ENCODE assay signal across 8 mouse cellular contexts in the genomic region with DNA sequence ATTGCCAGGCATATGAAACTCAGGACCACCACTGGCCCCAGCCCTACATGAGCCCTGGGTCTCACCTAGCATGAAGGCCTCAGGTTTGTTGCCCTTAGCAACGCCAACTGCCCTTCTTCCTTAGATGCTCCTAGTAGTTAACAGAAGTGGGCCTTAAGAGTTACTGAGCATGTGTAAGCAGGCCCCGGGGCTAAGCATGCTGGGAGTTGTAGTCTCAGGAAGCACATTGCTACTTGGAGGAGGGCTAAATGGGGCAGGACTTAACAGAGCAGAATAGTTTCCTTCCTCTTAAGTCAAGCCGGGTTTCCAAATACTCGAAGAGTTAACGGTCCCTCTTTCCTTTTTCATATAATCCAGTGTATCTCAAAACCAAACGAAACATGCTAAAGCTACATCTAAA. TPM values are rescaled to one million over a fixed set of nuclear protein-coding genes. Genes with fewer than 3 reads are reported as not detected.
DNase-seq lines count a peak whose midpoint lies in the region; ATAC-seq and TF ChIP-seq lines count a peak whose summit lies in the region.

No protein-coding gene starts in this region.

- H3K4me3 ChIP-seq in heart, embryonic 14.5 days (ENCODE audit: control insufficient read depth in 1 of 2, insufficient read depth in 1 of 2, low read depth in 1 of 2, low read length in 2 of 2): peak overlapping the region in 1 of 2 experiments; percentile 84; a peak in 1 of 4 replicates
- no peak overlapping the region for H3K4me3 ChIP-seq in lung, embryonic 14.5 days (ENCODE audit: low read depth, low read length)

- no peak overlapping the region for H3K27ac ChIP-seq in heart, embryonic 14.5 days (replicated peaks in 1 of 2; ENCODE audit: control insufficient read depth in 1 of 2, insufficient read depth in 1 of 2, low read depth in 2 of 2, low read length in 2 of 2)
- H3K27ac ChIP-seq in lung, embryonic 14.5 days (ENCODE audit: low read depth): no peak overlapping the region

- no peak for ATAC-seq in heart, embryonic 14.5 days (ENCODE audit: insufficient number of reproducible peaks, insufficient read depth, low FRiP score, low read depth)
- no peak for ATAC-seq in lung, embryonic 14.5 days (ENCODE audit: insufficient read depth)
- no peak for ATAC-seq in erythroid progenitor cell, adult 5-6 weeks (replicated peaks; ENCODE audit: low FRiP score, poor library complexity, severe bottlenecking)

- WGBS in heart, embryonic 14.5 days: 55% methylated on average over 6 of the region's 6 CpGs
- 46% methylated on average over 6 of the region's 6 CpGs for WGBS in lung, embryonic 14.5 days

- H3K4me1 ChIP-seq in heart, embryonic 14.5 days (ENCODE audit: control insufficient read depth in 2 of 2, insufficient read depth in 2 of 2, low read length in 2 of 2): peaks cover 15 to 30% of the 10 kb centered on the region in 2 experiments
- peaks cover 19% of the 10 kb centered on the region for H3K4me1 ChIP-seq in lung, embryonic 14.5 days (ENCODE audit: insufficient read depth)

- H3K36me3 ChIP-seq in heart, embryonic 14.5 days (ENCODE audit: control insufficient read depth, insufficient read depth, low read length): peaks cover 45% of the 10 kb centered on the region
- peaks cover 44% of the 10 kb centered on the region for H3K36me3 ChIP-seq in lung, embryonic 14.5 days (ENCODE audit: insufficient read depth)

- peak; percentile 74 for DNase-seq in right cerebral cortex, adult 18-20 months
- DNase-seq in right cerebral cortex, postnatal 14 days: no peak
- peak; percentile 54 for DNase-seq in embryo, embryonic 10.5 days (ENCODE audit: low spot score)
- peak; percentile 74 for DNase-seq in kidney, postnatal 10 days
- DNase-seq in lung, embryonic 14.5 days: peak; percentile 71
- peak; percentile 70 to 71 for DNase-seq in right cerebral cortex, adult 2 months (ENCODE audit: low spot score in 2 of 2)

- H3K27me3 ChIP-seq in heart, embryonic 14.5 days (ENCODE audit: control insufficient read depth, insufficient read depth, low read length): no peaks in the 10 kb centered on the region
- H3K27me3 ChIP-seq in lung, embryonic 14.5 days (ENCODE audit: insufficient read depth, low read length): no peaks in the 10 kb centered on the region

- no peak for TF ChIP-seq CTCF in lung, embryonic 14.5 days (IDR thresholded peaks at IDR 0.05; ENCODE audit: low read depth)

- peak overlapping the region; percentile 93 for H3K4me2 ChIP-seq in heart, embryonic 14.5 days (ENCODE audit: low read length)
- H3K4me2 ChIP-seq in lung, embryonic 14.5 days: peak overlapping the region; percentile 98

- peak overlapping the region; percentile 98; the same call in 1 of the 2 replicates for H3K9ac ChIP-seq in heart, embryonic 14.5 days (ENCODE audit: low read length)
- no peak overlapping the region for H3K9ac ChIP-seq in lung, embryonic 14.5 days

- no peaks in the 10 kb centered on the region for H3K9me3 ChIP-seq in heart, embryonic 14.5 days (ENCODE audit: control insufficient read depth, low read length)
- no peaks in the 10 kb centered on the region for H3K9me3 ChIP-seq in lung, embryonic 14.5 days (ENCODE audit: low read depth, low read length)

RNA-seq across cellular contexts. Expression of a gene that starts 3.7 kb away (rescaled TPM):
- 12.7 and 13.0 TPM in 2 replicates for polyA plus RNA-seq in heart, embryonic 14.5 days (2014; fragmentation: Nextera tagmentation; extraction: Ambion mirVana)
- 17.1 and 19.3 TPM in 2 replicates for polyA plus RNA-seq in lung, embryonic 14.5 days (2014; fragmentation: Nextera tagmentation; extraction: Ambion mirVana)
- 29.2 and 52.4 TPM in 2 replicates for total RNA-seq in erythroid progenitor cell, adult 5-6 weeks (2015; ENCODE audit: low replicate concordance)
- total RNA-seq in erythroid progenitor cell, adult 5-6 weeks (2017; ENCODE audit: low replicate concordance): 69.3 and 96.1 TPM in 2 replicates

RNA-seq across cellular contexts. Expression of a gene that starts 27.0 kb away (rescaled TPM):
- 4.0 and 4.9 TPM in 2 replicates for polyA plus RNA-seq in heart, embryonic 14.5 days (2014; fragmentation: Nextera tagmentation; extraction: Ambion mirVana)
- polyA plus RNA-seq in lung, embryonic 14.5 days (2014; fragmentation: Nextera tagmentation; extraction: Ambion mirVana): 8.5 and 9.5 TPM in 2 replicates
- 2.2 and 5.9 TPM in 2 replicates for total RNA-seq in erythroid progenitor cell, adult 5-6 weeks (2015; ENCODE audit: low replicate concordance)
- total RNA-seq in erythroid progenitor cell, adult 5-6 weeks (2017; ENCODE audit: low replicate concordance): not detected in 2 replicates

RNA-seq across cellular contexts. Expression of a gene that starts 31.0 kb away (rescaled TPM):
- 0.93 and 1.1 TPM in 2 replicates for polyA plus RNA-seq in heart, embryonic 14.5 days (2014; fragmentation: Nextera tagmentation; extraction: Ambion mirVana)
- 1.0 and 1.3 TPM in 2 replicates for polyA plus RNA-seq in lung, embryonic 14.5 days (2014; fragmentation: Nextera tagmentation; extraction: Ambion mirVana)
- total RNA-seq in erythroid progenitor cell, adult 5-6 weeks (2015; ENCODE audit: low replicate concordance): not detected in 2 replicates
- total RNA-seq in erythroid progenitor cell, adult 5-6 weeks (2017; ENCODE audit: low replicate concordance): not detected in 2 replicates

RNA-seq across cellular contexts. Expression of a gene that starts 36.0 kb away (rescaled TPM):
- 82.0 and 85.5 TPM in 2 replicates for polyA plus RNA-seq in heart, embryonic 14.5 days (2014; fragmentation: Nextera tagmentation; extraction: Ambion mirVana)
- polyA plus RNA-seq in lung, embryonic 14.5 days (2014; fragmentation: Nextera tagmentation; extraction: Ambion mirVana): 93.4 and 93.7 TPM in 2 replicates
- total RNA-seq in erythroid progenitor cell, adult 5-6 weeks (2015; ENCODE audit: low replicate concordance): 58.0 and 61.2 TPM in 2 replicates
- 73.0 and 87.4 TPM in 2 replicates for total RNA-seq in erythroid progenitor cell, adult 5-6 weeks (2017; ENCODE audit: low replicate concordance)

RNA-seq across cellular contexts. Expression of a gene that starts 50.7 kb away (rescaled TPM):
- 3.5 and 5.7 TPM in 2 replicates for polyA plus RNA-seq in heart, embryonic 14.5 days (2014; fragmentation: Nextera tagmentation; extraction: Ambion mirVana)
- 4.5 and 5.5 TPM in 2 replicates for polyA plus RNA-seq in lung, embryonic 14.5 days (2014; fragmentation: Nextera tagmentation; extraction: Ambion mirVana)
- total RNA-seq in erythroid progenitor cell, adult 5-6 weeks (2015; ENCODE audit: low replicate concordance): 7.9 and 15.1 TPM in 2 replicates
- 9.0 and 12.1 TPM in 2 replicates for total RNA-seq in erythroid progenitor cell, adult 5-6 weeks (2017; ENCODE audit: low replicate concordance)
